Mouse (Mus musculus) G1E (cell line): ENCODE results near the gene Mia2. TPM values are rescaled to one million over a fixed set of nuclear protein-coding genes. Genes with fewer than 3 reads are reported as not detected.
"Not testable (repeated sequence)": the region's sequence is repeated elsewhere in the genome, so short reads cannot be mapped to it uniquely, and the experiment has no call there.

ENCODE experiments used
- ATAC-seq: 2 replicates; pipeline ENCODE4 v1.8.0; 2016; ENCODE audit warnings: mild to moderate bottlenecking; ENCODE audit not compliant: insufficient number of reproducible peaks, poor library complexity, low FRiP score, severe bottlenecking; ENCODE audit errors: extremely low read depth
- DNase-seq: peaks from one replicate; pipeline ENCODE4 v3.0.0; 2012; ENCODE audit warnings: low spot score
- H3K27me3 ChIP-seq: 2 replicates; pipeline ENCODE4 v1.6.1; 2012; ENCODE audit warnings: mild to moderate bottlenecking, low read length, inconsistent platforms; ENCODE audit not compliant: insufficient read depth
- H3K36me3 ChIP-seq: replicated peaks from 2 replicates; pipeline ENCODE3; 2012; ENCODE audit warnings: mild to moderate bottlenecking, inconsistent platforms
- H3K4me1 ChIP-seq: 2 replicates; pipeline ENCODE4 v1.6.1; 2012; ENCODE audit warnings: low read depth, low read length, inconsistent platforms, mixed read lengths; ENCODE audit not compliant: insufficient read depth
- H3K4me3 ChIP-seq: 2 replicates; pipeline ENCODE4 v1.5.1; 2012; ENCODE audit warnings: low read depth, mild to moderate bottlenecking, inconsistent platforms, low read length, moderate library complexity, mixed read lengths
- H3K9me3 ChIP-seq: replicated peaks from 2 replicates; pipeline ENCODE4 v1.6.1; 2012; ENCODE audit warnings: inconsistent platforms
- CTCF ChIP-seq: IDR thresholded peaks from 2 replicates; pipeline ENCODE4 v1.5.1; 2012; ENCODE audit warnings: low read depth, low read length, inconsistent platforms, mixed read lengths
- GATA1 ChIP-seq: IDR thresholded peaks from 2 replicates; pipeline ENCODE4 v1.6.1; 2012; ENCODE audit warnings: borderline replicate concordance, low read length, inconsistent platforms, mixed read lengths
- GATA2 ChIP-seq: IDR thresholded peaks from 2 replicates; pipeline ENCODE4 v1.6.1; 2012; ENCODE audit warnings: low read depth, low read length, inconsistent platforms, borderline replicate concordance
- POLR2AphosphoS5 ChIP-seq: IDR thresholded peaks from 2 replicates; pipeline ENCODE4 v1.6.1; 2012; ENCODE audit warnings: low read depth, low read length, inconsistent platforms; ENCODE audit not compliant: insufficient replicate concordance
- TAL1 ChIP-seq: conservative IDR thresholded peaks from 2 replicates; pipeline ENCODE4 v1.6.1; 2012; ENCODE audit warnings: low read depth, low read length, inconsistent platforms, mixed read lengths
- polyA plus RNA-seq: library from polyadenylated mRNA; stranded (reverse); fragments of >175 nt; gene quantifications from 2 replicates; pipeline ENCODE4 v1.2.3, GENCODE M21; 2012
- total RNA-seq, 2 experiments: library from RNA; stranded (forward) in 1 of 2; stranded (reverse) in 1 of 2; fragments of 200-1000 nt in 1 of 2; fragments of >200 nt in 1 of 2; fragmentation: Nextera tagmentation in 1 of 2; gene quantifications; 2 replicates each; pipeline ENCODE4 v1.2.3; 2014 to 2017

Gene Mia2
- total RNA-seq (2014; fragmentation: Nextera tagmentation): 147 and 162 TPM in 2 replicates
- total RNA-seq (2017): 135 and 151 TPM in 2 replicates
- polyA plus RNA-seq: 47.7 and 50.5 TPM in 2 replicates

DNA sequence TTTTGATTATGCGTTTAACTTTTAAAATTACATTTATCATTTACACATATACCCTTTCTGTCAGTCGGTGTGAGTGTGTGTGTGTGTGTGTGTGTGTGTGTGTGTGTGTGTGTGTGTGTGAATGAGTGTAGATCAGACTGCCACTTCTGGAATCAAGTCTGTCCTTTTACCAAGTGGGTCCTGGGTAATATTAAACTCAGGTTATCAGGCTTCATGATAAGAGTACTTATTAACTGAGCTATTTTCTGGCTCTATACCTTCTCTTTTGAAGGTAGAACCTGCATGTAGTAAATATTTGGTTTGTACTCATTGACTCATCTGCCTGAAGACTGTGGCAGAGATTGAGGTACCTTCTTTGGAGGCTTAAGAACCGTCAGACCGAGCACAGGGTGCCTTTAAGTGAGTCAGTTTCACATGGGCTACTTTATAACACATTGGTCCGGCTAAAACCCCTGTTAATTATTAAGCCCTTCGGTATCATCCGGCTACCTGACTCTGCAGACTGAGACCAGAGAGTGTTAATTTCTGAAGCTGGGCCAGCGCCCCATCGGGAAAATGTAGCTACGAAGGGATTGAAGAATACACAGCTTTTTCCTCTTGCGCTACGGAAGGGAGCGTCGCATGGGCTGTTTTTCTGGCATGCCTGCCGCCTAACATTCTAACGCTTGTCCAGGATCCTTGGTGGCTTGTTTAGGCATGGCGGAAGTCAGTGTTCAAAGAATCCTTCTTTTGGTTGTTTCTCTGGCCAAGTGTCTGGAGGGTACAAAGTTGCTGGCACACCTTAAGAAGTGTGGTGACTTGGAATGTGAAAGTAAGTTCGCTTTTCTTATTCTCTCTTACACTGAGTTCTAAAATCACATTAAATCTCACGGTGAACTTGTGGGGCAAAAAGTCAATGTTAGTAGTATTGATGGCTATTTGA is at the start of gene Mia2:
Gene Mia2 (plus strand): TSS at position 696 of the 922 bp plus-strand sequence.
- TF ChIP-seq GATA1: no peak
- no peak for TF ChIP-seq POLR2AphosphoS5
- TF ChIP-seq GATA2: no peak
- TF ChIP-seq CTCF: no peak
- TF ChIP-seq TAL1: no peak

DNA sequence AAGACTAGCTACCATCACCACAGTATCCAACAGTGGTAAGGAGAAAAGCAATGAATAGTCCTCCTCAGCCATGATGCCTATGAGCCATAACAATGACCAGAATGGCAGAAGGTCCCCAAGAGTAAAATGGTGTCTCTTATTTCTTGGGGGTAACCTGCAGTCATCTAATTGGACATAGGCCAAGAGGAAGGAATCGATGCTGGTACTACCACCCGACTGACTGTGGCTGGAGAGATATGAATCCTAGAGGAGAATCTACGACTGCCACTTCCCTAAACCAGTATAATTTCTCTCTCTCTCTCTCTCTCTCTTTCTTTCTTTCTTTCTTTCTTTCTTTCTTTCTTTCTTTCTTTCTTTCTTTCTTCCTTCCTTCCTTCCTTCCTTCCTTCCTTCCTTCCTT is 43.1 kb upstream of the Mia2 start:
- no peak for TF ChIP-seq GATA2
- TF ChIP-seq TAL1: no peak
- TF ChIP-seq GATA1: no peak
- no peak for TF ChIP-seq CTCF
- TF ChIP-seq POLR2AphosphoS5: no peak
- no peak for ATAC-seq
- H3K4me3 ChIP-seq: no peak overlapping the region
- H3K4me1 ChIP-seq: peaks cover 52% of the 10 kb centered on the region
- no peak for DNase-seq
- no peaks in the 10 kb centered on the region for H3K9me3 ChIP-seq
- H3K27me3 ChIP-seq: no peaks in the 10 kb centered on the region
- peaks cover 89% of the 10 kb centered on the region for H3K36me3 ChIP-seq

More for the DNA sequence above, at the start of gene Mia2:
- no peak within 1 kb of the TSS for H3K4me3 ChIP-seq
- no peaks in the 10 kb centered on the region for H3K4me1 ChIP-seq
- peaks cover 4% of the 10 kb centered on the region; the same call in 1 of the 2 replicates for H3K27me3 ChIP-seq
- no peak for DNase-seq
- no peak for ATAC-seq
- H3K36me3 ChIP-seq: no peaks in the 10 kb centered on the region
- no peaks in the 10 kb centered on the region for H3K9me3 ChIP-seq

DNA sequence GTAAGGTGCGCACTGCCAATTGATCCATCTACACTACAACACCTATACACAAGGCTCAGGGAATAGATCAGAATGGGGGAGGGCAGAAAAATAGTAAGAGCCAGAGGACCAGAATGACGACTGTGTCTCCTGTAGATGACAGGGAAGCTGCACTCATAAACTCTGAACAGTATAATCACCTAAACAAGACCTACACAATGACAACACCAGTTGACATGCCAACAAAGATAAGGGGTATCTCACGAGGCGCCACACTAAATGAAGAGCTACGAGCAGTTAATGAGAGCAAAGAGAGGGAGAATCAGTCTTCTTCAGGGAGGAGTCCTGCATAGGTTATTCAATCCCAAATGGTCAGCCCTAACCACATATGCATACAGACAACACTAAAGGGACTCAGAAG is 42.4 kb upstream of the Mia2 start:
- H3K36me3 ChIP-seq: peaks cover 88% of the 10 kb centered on the region
- H3K27me3 ChIP-seq: no peaks in the 10 kb centered on the region
- no peak overlapping the region for H3K4me3 ChIP-seq
- TF ChIP-seq TAL1 (0 out of 2 replicates have a peak, but pooled peaks have one; percentile 23), GATA2 (no peak)
- peak; percentile 69 for ATAC-seq
- peaks cover 56% of the 10 kb centered on the region for H3K4me1 ChIP-seq
- H3K9me3 ChIP-seq: no peaks in the 10 kb centered on the region
- DNase-seq: no peak

DNA sequence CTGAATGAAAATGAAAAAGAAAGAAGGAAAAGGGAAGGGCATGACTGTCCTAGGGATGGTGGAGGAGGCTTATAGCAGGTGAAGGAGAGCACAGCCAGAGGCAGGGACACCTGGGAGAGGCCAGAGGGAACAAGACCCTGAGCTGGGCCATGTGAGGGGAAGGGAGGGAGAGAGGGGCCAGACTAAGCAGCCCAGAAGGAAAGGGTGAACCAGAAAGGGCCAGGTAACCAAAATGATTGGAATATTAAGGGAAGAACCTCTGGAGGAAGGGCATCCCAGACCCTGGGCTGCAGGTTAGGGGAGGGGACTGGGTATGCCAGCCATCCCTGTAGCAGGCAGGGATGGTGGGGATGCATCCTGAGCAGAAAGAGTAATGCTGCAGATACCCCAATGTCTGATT is 41.6 kb upstream of the Mia2 start:
- Histone ChIP-seq H3K27me3 (no peaks in the 10 kb centered on the region), H3K4me1 (peaks cover 60% of the 10 kb centered on the region), H3K4me3 (peak overlapping the region; percentile 1; the same call in 1 of the 2 replicates), H3K9me3 (no peaks in the 10 kb centered on the region), H3K36me3 (peaks cover 88% of the 10 kb centered on the region)
- ATAC-seq (no peak), DNase-seq (no peak)
- no peak for TF ChIP-seq POLR2AphosphoS5
- TF ChIP-seq GATA2: no peak
- TF ChIP-seq TAL1: no peak
- no peak for TF ChIP-seq CTCF
- TF ChIP-seq GATA1: no peak

DNA sequence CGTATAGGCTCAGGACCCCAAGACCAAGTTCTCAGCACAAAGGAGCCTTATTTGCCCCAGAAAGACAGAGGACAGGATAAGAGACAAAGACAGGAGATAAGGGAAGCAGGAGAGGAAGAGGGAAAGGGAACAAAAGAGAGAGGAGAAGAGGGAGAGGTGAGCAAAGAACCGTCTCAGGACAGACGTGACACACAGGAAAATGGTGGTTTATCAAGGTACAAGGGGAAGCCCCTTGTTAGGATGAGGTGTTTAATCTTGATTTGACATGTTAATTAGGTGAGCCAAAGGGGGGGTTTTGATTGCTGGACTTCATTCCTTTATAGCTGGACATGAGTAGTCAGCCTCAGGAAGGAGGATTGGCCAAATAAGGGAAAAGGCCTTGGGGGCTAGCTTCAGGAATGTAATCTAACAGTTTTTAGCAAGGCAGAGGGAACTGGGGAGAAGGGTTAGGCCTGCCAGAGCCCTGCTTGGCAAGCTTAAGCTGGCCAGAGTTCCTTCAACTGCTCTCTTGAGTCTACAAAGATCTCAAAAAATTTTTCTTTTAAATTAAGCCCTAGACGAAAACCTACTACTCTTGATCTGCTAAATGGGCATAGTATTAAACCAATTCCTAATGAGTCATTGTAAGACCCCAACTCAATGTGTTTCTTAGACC is 40.3 kb upstream of the Mia2 start:
- TF ChIP-seq POLR2AphosphoS5 (no peak), TAL1 (no peak), GATA2 (no peak), CTCF (no peak), GATA1 (no peak)
- ATAC-seq (no peak), DNase-seq (no peak)
- H3K4me1 ChIP-seq: peaks cover 67% of the 10 kb centered on the region
- no peak overlapping the region for H3K4me3 ChIP-seq
- H3K27me3 ChIP-seq: no peaks in the 10 kb centered on the region
- peaks cover 83% of the 10 kb centered on the region for H3K36me3 ChIP-seq
- no peaks in the 10 kb centered on the region for H3K9me3 ChIP-seq

DNA sequence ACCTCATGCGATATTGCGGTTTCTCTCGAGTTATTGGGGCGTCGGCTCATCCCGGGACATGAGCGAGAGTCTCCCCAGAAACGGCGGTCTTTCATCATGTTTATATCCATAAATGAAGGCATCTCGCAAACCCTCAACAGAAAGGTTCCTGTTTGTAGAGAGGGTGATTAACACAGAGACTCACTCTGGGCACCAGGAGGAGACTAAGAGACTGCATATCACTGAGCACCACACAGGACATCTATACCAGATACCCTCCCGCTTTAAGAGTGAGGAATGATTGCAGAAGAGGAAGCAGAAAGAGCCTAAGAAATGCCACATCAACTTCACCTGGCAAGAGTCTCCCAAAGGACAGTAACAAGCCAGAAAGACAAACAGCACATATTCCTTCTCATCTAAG is 39.4 kb upstream of the Mia2 start:
- no peak for TF ChIP-seq POLR2AphosphoS5
- TF ChIP-seq GATA2: no peak
- TF ChIP-seq TAL1: no peak
- TF ChIP-seq GATA1: no peak
- TF ChIP-seq CTCF: no peak
- Histone ChIP-seq H3K4me1 (peaks cover 68% of the 10 kb centered on the region), H3K36me3 (peaks cover 75% of the 10 kb centered on the region), H3K27me3 (no peaks in the 10 kb centered on the region), H3K9me3 (no peaks in the 10 kb centered on the region), H3K4me3 (no peak overlapping the region)
- no peak for ATAC-seq
- DNase-seq: no peak

DNA sequence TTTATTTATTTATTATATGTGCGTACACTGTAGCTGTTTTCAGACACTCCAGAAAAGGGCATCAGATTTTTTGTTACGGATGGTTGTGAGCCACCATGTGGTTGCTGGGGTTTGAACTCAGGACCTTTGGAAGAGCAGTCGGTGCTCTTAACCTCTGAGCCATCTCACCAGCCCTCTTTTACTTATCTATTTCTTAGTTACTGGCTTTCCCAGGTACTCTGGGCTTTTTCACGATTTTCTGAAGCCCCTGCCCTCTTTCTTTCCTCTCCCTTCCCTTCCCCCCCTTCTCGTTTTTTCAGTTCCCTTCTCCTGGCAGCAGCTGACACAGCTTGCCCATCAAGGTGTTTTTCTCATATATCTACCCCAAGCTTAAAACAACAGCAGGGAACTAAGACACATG is 37.4 kb upstream of the Mia2 start:
- H3K27me3 ChIP-seq, ATAC-seq, DNase-seq, H3K9me3 ChIP-seq, H3K4me3 ChIP-seq: not testable (repeated sequence)
- Histone ChIP-seq H3K36me3 (peaks cover 58% of the 10 kb centered on the region), H3K4me1 (peaks cover 62% of the 10 kb centered on the region)
